Mouse (Mus musculus): Measurements from ENCODE around the gene Lrrc10.
"Not testable (repeated sequence)": the region's sequence is repeated elsewhere in the genome, so short reads cannot be mapped to it uniquely, and the experiment has no call there.

Gene Lrrc10

DNA sequence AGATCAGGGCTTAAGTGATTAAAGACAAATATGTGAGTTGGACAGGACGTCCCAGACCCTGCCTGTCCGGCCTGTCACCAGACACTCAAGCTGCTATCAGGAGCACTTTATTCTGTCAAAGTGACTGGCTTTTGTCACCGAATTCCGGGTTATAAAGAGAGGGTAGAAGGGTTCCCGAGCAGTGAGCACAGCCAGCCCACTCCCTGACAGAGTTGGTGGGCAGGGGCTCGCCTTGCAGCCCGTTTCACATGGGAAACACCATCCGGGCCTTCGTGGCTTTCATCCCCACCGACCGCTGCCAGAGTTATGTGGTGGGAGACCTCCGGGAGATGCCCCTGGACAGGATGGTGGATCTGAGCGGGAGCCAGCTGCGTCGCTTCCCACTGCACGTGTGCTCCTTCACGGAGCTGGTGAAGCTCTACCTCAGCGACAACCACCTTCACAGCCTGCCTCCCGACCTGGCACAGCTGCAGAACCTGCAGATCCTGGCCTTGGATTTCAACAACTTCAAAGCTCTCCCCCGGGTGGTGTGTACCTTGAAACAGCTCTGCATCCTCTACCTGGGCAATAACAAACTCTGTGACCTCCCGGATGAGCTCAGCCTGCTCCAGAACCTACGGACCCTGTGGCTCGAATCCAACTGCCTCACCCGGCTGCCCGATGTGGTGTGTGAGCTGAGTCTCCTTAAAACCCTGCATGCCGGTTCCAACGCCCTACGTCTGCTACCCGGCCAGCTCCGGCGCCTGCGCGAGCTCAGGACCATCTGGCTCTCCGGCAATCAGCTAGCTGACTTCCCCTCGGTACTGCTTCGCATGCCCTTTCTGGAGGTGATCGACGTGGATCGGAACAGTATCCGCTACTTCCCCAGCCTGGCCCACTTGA lies at the start of gene Lrrc10:
Gene Lrrc10, plus strand, starts transcription at position 167 of the 882 bp plus-strand sequence.
- CTCF ChIA-PET: no interaction called here

DNA sequence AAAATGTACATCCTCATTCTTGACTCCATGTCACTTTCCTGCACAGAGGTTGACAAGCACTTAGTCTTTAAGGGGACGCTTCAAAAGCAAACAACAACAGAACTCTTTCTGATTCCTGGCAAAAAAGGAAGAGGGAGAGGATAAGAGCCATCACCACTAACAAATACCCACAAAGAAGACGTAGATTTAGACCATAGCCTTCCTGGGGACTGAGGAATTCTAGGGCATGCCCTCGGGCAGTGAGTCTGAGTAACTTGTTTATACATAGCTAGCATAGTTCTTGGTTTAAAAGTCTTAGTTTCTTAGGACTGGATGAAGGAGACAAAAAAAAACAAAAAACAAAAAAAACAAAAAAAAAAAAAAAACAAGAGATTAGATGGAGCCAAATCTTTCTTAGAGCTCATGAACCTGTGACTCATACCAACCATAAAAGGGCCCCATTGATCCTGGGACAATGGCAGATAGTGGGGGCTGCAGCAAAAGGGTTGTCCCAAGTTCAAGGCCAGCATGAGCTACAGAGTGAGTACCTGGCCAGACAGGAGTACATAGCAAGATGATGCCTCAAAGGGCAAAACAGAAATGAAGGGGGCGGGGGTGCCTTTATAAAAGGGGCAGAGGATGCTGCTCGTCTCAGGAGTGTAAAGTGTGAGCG lies 49.4 kb upstream of the Lrrc10 start:
- CTCF ChIA-PET: no interaction called here

DNA sequence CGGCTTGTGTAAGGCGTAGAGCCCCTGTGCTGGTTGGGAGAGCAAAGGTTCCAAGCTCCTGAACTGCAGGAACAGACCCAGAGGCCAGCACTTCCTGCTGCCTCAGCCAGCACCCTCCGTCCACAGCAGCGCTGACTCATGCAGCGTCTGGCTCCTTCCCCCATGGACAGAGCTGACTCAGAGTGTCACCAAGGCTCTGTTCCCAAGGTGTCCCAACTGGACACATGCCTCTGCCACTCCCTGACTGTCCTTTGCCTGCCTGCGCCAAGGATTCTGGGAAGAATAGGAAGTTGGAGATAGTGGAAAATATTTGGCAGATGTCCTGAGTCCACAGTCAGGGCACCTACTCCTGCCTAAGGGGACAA lies 48.9 kb upstream of the Lrrc10 start:
- CTCF ChIA-PET: no interaction called here

DNA sequence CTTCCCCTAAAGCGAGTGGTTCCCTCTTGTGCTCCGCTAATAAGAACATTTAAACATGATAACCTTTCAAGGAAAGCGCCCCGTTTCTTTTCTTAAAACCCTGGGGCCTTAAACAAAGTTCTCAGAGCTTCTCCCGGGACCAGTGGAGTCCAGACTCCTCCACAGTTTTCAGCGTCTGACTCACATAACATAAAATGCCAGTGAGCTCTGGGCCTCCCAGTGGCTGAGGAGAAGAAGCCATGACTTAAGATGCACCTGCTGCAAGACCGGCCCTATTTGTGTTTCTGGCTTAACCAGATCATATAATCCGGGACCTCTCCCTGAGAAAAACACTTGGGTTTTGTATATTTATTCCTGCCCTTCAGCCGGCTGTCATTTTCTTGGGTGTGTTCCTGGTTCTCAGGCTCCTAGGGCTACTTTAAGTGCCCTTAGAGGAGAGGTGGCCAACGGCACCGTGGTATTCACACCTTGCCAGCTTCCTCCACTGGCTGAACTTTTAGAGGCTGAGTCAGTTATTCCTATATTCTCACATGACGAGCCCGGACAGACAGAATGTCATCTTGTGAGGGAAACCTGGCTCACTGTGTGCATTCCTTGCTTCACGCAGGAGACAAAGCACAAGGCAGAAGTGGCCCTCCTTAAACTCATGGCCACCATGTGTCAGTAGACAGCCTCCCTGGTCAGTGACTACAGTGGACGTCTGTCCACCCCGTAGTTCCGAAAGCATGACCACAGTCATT lies 46.3 kb upstream of the Lrrc10 start:
- CTCF ChIA-PET: no interaction called here

DNA sequence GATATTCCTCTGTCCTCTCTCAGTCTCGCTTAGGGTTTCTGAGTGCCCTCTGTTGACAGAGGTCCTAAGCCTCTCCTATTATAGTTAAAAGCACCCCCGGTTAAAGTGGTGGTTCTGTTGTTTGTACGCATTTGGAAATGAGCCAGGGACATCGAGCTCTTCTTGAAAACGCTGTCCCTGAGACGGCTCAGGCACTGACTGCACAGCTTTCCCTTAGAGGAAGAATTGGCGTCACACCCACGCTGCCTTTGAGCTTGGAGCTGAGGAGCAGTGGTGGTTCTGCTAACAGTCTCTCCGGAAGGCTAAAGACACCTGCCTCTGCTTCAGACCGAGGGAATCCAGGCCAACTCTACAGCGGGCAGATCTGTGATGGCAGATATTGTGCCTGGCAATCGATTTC lies 44.2 kb upstream of the Lrrc10 start:
- CTCF ChIA-PET: interaction anchor here (0.6 kb wide), 1 partner anchor 371 kb away, joined by 3 read pairs; no protein-coding TSS in a partner anchor

DNA sequence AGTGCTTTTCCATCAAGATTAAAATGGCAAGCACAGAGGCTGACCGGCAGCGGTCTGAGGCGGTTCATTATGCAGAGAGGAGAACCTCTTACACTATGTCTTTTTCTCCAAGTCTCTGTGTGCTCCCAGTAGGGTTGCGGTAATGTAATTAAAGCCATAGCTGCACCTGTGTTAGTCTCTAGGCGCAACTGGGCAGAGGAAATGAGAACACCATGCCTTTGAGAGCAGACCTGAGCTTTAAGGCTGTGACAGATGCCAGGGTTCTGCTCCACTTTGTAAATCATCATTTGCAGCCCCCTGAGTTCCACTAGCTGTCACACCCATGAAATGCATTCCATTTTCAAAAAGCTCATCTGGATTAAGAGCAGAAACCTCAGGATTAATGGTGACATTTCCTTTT lies 40.4 kb upstream of the Lrrc10 start:
- CTCF ChIA-PET: no interaction called here

DNA sequence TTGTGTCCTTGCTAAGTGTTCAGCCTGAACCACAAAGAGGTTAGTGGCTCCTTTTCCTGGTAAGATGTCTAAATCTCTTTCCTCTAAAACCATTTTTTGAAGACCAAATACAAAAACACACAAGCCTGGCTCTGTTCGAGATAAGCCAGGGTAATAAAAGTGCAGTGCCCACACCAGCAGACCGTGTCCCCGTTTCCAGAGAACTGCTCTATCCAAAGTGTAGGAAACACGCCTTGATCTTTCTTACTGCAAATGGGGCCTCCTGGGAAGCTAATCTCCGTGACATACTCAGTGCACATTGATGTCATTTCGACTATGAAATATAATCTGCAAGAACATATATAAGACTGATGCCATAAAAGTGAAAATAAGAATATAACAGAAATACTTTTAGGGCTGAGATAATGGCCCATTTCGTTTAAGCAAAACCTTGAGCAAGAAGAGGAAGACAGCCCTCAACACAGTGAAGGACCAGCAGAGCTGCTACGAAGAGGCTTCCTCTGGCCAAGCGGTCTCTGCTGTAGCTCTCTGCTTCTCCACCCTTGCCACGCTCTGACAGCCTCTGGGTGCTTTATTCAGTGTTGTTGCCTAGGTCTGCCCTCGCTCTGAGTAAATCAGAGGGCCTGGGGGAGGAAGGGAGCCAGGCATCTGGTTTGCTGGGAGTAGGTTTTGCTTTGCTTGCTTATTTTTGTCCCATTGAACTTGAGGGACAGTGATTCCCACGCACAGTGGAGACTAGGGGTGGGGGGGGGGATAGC lies 39.3 kb upstream of the Lrrc10 start:
- CTCF ChIA-PET: interaction anchor here (0.6 kb wide), 1 partner anchor 810 kb away, joined by 3 read pairs; no protein-coding TSS in a partner anchor

DNA sequence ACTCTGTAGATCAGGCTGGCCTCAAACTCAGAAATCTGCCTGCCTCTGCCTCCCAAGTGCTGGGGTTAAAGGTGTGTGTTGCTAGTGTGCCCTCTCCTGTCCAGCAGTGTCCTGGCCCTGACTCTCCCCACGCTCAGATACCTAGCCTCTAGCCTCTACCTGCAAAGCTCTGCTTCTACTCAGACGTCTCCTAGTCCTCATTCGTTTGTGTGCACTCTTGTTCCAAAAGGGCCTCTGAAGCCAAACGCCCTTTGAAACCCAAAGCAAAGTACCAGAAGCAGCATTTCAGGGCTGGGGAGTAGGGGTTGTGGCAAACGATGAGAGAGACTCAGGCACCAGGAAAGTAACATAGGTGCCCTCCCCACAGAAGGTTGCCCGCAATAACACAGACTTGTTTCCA lies 35.5 kb upstream of the Lrrc10 start:
- CTCF ChIA-PET: no interaction called here

DNA sequence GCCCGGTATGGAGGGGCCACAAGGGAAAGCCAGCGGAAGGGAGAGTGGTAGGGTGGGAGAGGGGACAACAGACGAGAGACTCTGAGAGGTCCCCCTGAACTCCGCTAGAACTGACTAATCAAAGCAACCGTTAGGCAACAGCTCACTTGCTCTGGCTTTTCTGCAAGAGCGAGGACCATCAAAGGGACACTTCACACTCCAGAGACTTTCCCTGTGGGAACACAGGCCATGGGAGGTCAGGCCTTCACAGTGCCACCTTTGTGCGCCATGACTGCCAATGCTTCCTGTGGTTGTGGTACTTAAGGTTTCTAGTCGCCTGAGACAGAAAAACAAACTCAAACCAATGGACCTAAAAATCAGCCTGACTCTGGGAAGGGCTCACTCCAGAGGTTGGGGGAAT lies 34.1 kb upstream of the Lrrc10 start:
- CTCF ChIA-PET: no interaction called here

DNA sequence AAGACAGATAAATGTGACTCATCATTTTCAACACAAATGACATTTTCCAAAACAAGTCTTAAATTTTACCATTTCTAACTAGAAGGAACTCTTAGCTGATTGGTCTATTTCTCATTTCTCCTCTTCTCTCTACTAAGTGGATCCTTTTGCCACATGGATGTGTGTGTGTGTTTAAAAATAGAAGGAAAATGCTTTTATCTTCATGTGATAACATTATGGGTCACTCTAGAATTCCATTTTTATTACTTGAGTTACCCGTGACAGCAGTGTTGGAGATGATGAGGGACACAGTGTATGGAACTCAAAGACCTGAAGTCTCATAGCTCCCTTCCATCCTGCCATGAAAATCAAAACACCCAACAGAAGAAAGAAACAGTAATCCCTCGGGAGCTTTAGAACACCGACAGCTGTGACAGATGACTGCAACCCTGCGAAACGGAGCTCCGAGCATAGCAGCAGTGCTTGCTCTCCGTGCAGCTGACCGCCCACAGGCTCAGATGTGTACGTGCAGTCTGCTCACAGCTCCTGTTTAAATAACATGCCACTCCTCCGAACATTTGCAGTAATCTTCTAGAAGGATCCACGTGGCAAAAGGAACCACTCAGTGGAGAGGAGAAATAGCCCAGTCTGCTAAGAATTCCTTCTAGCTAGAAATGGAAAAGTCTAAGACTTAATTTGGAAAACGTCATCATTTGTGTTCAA lies 31.3 kb upstream of the Lrrc10 start:
- CTCF ChIA-PET: no interaction called here

DNA sequence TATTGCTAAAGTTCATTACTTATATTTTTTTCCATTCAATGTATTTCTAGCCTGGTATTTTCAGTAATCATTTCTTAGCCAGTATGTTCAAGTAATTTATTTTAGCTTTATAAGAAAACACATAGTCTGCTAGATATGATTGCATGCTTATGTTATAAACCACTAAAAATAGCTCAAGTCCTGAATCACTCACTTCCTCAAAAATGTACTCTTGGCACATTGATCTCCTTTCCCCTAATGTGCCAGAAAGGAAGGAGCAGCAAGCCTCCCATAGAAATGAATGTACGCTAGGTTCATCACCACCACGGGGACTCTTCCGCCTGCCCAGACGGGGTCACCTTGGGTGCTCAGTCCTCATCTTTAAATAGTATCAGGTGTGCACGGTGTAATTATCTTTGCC lies 30.6 kb upstream of the Lrrc10 start:
- CTCF ChIA-PET: no interaction called here

DNA sequence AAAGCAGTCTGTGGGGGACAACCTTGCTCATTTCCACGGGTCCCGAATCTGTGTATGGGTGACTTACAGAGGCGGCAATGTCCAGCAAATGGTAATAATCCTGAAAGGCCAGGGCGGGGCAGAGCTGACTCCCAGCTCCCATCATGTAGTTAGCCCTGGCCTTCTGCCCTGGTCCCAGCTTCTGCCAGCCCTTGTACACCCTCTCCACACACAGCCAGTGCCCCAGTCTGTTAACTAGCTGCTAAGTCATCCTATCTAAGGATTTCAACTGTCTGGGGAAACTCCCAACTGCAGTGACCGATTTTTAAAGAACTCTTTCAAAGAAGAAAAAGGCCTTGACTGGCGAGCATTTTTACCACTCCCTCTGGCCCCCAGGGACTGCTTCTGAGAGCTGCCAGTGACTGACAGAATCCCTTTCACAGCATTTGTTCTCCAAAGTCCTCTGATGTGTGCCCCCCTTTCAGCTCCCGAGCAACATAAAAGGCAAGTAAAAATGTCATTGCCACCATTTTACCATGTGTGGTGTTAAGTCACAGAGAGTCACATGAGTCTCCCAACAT lies 26.8 kb upstream of the Lrrc10 start:
- CTCF ChIA-PET: no interaction called here

DNA sequence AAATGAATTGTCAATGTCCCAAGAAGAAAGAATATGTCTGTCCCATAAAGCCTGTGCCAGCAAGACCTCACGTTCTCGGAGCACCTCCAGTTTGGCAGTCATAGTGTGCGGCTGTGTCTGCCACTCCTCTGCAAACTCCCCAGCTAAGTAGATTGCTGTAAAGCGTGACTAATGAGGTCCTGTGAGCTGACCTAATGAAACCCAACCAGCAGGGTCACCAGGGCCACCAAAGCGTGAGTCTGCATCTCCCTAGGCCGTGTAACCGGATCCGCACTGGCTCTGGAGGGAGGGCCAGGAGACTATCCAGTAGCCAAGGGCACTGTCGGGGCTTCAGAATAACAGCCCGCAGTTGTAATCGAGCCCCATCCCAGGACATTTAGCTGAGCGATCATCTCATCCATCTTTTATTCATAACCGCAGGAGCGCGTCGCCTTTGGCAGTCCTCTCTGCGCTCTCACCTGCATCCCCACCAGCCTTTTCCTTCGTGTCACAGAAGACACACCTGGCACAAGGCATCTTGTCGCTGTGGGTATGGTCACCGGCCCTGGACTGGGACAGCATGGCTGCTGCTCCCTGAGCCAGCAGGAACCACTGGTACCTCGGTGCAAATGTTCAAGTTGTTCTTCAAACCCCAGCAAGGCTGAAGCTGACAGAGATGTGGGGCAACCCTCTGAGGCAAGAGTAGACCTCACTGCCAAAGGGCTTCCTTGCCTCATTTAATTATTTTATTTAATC lies 24.0 kb upstream of the Lrrc10 start:
- CTCF ChIA-PET: no interaction called here

DNA sequence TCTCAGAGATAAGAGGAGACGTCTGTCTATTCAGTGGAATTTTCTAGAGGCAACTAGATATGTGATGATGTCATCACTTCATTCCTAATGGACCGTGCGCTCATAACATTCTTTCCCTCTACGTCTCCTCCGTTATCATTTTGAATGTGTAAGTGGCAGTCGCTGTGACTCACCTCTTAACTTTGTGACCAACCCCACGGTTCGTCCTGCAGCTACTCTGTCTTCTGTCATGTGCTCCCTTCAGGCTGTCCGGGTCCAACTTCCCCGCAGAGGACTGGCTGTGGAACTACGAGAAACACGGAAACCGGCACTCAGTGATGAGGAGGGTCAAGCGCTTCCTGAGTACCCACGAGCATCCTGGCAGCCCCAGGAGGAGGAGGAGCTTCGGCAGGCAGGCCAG lies 21.4 kb upstream of the Lrrc10 start:
- CTCF ChIA-PET: no interaction called here

DNA sequence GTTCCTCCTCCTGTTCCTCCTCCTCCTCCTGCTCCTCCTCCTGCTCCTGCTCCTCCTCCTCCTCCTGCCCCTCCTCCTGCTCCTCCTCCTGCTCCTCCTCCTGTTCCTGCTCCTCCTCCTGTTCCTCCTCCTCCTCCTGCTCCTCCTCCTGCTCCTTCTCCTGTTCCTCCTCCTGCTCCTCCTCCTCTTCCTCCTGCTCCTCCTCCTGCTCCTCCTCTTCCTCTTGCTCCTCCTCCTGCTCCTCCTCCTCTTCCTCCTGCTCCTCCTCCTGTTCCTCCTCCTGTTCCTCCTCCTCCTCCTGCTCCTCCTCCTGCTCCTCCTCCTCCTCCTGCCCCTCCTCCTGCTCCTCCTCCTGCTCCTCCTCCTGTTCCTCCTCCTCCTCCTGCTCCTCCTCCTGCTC lies 19.4 kb upstream of the Lrrc10 start:
- CTCF ChIA-PET: not testable (repeated sequence)

DNA sequence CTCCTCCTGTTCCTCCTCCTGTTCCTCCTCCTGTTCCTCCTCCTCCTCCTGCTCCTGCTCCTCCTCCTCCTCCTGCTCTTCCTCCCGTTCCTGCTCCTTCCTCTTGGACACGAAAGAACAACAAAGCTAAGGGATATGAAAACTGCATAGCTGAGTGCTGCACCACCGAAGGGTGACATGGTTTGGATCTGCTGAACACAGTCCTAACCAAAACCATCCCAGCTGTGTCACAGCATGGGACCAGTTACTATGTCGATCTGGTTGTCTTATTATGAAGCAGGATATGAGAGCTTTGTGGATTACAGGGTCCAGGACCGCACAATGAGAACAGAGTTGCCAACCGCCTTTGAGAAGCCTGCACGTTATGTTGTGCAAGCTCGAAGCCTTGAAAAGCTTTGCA lies 19.0 kb upstream of the Lrrc10 start:
- CTCF ChIA-PET: interaction anchor here (0.6 kb wide), 1 partner anchor 825 kb away, joined by 3 read pairs; no protein-coding TSS in a partner anchor

DNA sequence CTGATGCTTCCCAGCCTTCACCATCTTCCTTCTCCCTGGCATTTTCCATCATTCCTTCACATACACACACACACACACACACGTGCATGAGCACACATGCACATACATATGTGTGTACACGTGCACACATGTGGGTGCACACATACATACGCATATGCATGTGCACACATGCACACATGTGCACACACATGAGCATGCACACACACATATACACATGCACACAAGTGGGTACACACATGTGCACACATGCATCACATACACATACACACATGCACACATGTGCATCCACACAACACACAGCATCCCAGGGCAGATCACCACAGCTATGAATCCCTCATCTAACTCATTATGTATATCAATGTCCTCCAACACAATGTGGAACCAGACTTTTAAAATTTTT lies 14.0 kb upstream of the Lrrc10 start:
- CTCF ChIA-PET: no interaction called here

DNA sequence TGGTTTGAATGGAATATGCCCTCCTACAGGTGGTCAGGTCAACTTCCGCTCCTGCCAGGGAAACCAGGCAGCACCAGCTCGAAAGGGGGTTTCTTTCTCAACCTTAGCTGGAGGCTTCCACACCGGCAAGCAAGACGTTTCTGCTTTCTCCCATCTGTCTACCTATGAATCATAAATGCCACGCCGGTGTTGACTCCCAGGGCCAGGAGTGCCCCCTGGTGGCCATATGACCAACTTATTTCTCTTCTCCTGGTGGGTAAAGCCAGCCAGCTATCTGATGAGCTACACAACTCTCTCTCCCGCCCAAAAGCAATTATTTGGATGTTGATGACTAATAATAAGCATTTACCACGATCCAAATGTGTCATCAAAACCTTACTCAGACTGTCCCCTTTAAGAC lies 11.4 kb upstream of the Lrrc10 start:
- CTCF ChIA-PET: no interaction called here

DNA sequence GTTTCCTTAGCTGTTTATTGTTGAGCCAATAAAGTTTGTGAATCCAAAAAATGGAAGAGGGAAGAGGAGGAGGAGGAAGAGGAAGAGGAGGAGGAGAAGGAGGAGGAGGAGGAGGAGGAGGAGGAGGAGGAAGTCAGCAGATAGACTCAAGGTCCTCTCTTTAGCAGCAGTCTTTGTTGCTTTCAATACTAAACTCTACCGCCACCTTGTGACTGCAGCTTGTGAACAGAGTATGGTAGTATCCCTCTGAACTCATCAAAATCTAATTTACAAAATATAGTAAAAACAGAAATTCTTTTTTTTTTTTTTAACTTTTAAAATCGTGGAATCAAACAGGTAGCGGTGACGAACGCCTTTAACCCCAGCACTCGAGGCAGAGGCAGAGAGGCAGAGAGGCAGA lies 4.8 kb upstream of the Lrrc10 start:
- CTCF ChIA-PET: no interaction called here

DNA sequence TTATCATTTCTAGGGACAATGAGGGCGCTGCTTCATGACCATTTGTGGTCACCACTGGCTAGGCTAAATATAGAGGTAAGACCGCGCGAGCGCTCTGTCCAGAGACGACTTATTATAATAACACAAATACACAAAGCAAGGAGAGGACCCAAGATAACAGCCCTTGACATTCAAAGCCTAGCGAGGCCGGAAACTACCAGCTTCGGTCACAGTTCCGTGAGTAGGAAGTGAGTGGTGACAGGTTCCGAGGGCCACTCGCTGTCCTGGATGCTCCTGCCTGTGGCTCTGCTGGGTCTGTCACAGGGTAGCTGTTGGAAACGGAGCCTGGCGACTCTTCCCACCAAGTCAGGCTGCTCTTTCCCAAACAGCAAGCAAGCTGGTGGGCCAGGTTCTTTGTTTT lies 2.8 kb upstream of the Lrrc10 start:
- CTCF ChIA-PET: no interaction called here
